24 mouse cellular contexts compared by ENCODE assay signal in the genomic region with DNA sequence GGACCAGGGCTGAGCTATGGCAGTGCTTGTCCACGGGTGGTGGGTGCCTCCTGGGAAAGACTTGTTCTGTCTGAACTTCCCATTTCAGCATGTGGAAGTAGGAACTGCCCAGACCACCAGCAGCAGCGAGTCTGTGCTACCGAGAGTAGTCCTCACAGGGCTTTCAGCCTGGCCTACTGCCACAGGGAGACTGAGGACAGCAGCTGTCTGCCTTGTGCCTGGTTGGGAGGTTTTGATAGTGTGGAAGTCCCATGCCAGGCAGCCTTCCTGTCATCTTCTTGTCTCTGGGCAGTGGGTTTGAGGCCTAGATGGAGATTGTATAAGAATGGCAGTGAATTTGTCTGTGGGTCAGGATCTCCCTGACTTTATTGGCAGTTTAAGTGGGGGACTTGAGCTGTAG. TPM values are rescaled to one million over a fixed set of nuclear protein-coding genes. Genes with fewer than 3 reads are reported as not detected.
"Had no signal": no experiment of that assay in that cellular context is flagged by ENCODE, and none has a peak within 500 bp of the region (broad histone marks: within the 10 kb centered on the region; RNA-seq: fewer than 3 reads in every experiment).

No protein-coding gene starts in this region.

- H3K27me3 ChIP-seq: heart, embryonic 12.5 days; intestine, embryonic 15.5 days; limb, embryonic 13.5 days; limb, embryonic 15.5 days; liver, embryonic 12.5 days had no signal

- H3K4me1 ChIP-seq: intestine, embryonic 15.5 days had no signal

- H3K9me3 ChIP-seq: heart, embryonic 10.5 days; heart, embryonic 12.5 days; hindbrain, embryonic 10.5 days; intestine, embryonic 15.5 days; limb, embryonic 13.5 days; limb, embryonic 15.5 days; liver, embryonic 12.5 days had no signal

- DNase-seq: gastrocnemius, postnatal 10 days; gastrocnemius, postnatal 25 days; heart, adult 18-20 months; heart, postnatal 10 days; heart, postnatal 4 days; kidney, adult 18-20 months; kidney, adult 8-10 months; kidney, postnatal 10 days; kidney, postnatal 25 days; kidney, postnatal 4 days had no signal

- H3K4me2 ChIP-seq: heart, embryonic 12.5 days; hindbrain, embryonic 14.5 days; intestine, embryonic 15.5 days; limb, embryonic 13.5 days; limb, embryonic 15.5 days; liver, embryonic 12.5 days had no signal

- H3K27ac ChIP-seq: heart, embryonic 10.5 days; hindbrain, embryonic 10.5 days; hindbrain, embryonic 14.5 days; intestine, embryonic 15.5 days; layer of hippocampus, adult 2 months; left cerebral cortex, adult 2 months; limb, embryonic 13.5 days; limb, embryonic 15.5 days; liver, embryonic 12.5 days; liver, embryonic 14.5 days had no signal

- H3K9ac ChIP-seq: heart, embryonic 12.5 days; hindbrain, embryonic 14.5 days; intestine, embryonic 15.5 days; limb, embryonic 13.5 days; limb, embryonic 15.5 days; liver, embryonic 12.5 days; liver, embryonic 14.5 days had no signal

- ATAC-seq: hindbrain, embryonic 16.5 days; inflammation-experienced regulatory T-cells, adult 6 months; intestine, embryonic 15.5 days; intestine, postnatal 0 days; liver, embryonic 12.5 days had no signal

- H3K4me3 ChIP-seq: heart, embryonic 10.5 days; heart, embryonic 12.5 days; hindbrain, embryonic 10.5 days; intestine, embryonic 15.5 days; layer of hippocampus, adult 2 months; left cerebral cortex, adult 2 months; limb, embryonic 13.5 days; limb, embryonic 15.5 days; liver, embryonic 12.5 days had no signal

RNA-seq across cellular contexts. Expression of a gene that starts 28.4 kb away (rescaled TPM):
- polyA plus RNA-seq: inflammation-experienced regulatory T-cells, adult 6 months had no signal

RNA-seq across cellular contexts. Expression of a gene that starts 31.9 kb away (rescaled TPM):
- polyA plus RNA-seq: inflammation-experienced regulatory T-cells, adult 6 months had no signal
